Mouse (Mus musculus): ENCODE measurements around the gene Pitpnm3.

Gene Pitpnm3

DNA sequence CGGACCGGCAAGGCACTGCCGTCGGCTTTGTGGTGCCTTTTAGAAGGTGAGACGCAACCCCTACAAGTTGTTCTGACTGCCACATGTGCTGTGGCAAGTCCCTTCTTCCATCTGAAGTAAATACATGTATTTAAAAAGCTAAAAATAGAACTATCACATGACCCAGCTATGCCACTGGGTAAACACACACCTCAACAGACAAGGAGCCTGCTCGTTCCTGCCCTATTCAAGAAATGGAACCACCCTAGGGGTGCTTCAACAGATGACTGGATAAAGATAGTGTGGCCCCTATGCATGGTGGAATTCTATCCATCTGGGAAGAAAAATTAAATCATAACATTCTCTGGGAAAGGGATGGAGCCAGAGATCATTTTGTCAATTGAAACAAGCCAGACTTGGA is 112.8 kb downstream of the Pitpnm3 start:
- no peak for DNase-seq (ENCODE audit: extremely low spot score, low spot score)

DNA sequence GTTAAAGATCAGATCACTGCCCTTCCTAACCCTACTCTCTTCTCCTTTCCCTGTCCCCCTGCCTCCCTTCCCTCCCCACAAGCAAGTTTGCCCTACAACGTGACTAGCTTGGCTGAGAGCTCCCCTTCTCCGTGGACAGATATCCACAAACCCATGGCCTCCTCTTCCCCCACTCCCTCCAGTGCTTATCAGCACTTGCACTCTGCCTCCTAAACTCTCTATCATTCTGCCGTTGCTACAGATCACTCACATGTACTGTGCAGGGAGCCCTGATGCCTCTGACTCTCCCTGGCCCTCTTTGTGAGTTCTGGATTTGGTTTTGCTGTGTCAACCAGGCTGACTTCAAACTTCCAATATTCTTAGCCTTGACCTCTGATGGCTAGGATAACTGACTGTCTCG is 114.6 kb downstream of the Pitpnm3 start:
- DNase-seq (ENCODE audit: extremely low spot score, low spot score) = no peak

DNA sequence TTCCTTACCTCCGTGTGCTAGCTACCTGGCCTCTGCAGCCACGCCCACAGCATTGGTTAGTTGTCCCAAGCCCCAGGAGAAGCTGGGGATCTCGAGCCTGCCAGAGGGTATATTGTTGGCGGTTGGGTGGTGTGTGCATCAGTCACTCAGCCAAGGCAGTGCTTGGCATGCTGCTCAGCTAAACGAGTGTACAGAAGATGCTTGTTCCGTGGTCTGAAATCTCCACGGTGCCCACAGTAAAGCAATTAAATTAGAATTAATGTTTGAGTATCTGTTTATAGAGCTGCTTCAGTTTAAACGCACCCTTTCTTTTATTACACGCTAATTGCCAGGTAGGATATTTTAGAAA is 118.4 kb downstream of the Pitpnm3 start:
- DNase-seq (ENCODE audit: extremely low spot score, low spot score) = no peak

DNA sequence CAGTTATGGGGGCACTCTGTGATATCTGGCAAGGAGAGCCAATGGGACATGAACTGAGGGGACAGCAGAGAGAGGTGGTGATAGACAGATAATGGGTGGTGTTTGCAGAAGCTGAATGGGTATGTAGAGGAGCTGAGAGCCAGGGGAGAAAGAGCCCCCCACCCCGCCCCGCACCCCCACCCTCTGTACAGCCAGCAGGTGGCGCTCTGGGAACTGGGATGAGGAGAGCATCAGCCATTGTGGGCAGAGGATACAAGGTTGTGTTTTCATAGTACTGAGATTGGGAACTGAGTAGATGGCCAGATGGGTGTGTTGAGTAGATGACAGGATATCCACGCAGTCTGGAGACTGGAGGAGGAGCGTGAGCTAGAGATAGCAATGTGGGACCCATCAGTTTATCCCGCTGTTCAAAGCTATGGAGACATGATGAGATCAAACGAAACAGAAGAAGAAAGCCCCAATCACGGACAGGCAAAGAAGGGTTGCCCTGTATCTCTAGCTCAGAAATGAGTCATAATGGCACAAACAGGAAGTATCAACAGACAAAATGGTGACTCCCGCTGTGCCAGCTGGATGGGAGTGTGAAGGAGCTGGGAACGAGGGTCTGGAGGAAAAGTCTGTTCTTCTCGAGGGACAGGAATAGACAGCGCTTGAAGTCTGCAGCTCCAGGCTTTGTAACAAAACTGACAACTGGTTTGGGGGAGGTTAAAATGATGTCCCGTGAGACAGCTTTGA is 118.9 kb downstream of the Pitpnm3 start:
- no peak for DNase-seq (ENCODE audit: extremely low spot score, low spot score)

DNA sequence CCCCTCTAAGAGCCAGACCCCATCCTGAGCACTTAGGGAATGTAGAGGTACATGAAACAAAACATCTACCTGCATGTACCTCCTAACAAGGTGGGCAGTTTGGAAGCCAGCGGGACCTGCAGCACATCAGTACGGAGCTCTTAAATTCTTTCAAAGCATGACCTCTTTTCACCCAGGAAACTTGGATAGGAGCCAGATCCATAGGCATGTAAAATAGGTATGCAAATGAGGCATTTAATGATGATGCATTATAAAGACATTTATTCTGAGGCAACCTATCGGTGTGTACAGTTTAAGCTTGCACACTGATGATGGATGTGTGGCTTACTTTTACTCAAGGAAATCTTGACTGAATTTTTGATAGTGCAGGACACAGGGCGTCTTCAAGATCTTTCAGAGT is 120.9 kb downstream of the Pitpnm3 start:
- no peak for DNase-seq (ENCODE audit: extremely low spot score, low spot score)

DNA sequence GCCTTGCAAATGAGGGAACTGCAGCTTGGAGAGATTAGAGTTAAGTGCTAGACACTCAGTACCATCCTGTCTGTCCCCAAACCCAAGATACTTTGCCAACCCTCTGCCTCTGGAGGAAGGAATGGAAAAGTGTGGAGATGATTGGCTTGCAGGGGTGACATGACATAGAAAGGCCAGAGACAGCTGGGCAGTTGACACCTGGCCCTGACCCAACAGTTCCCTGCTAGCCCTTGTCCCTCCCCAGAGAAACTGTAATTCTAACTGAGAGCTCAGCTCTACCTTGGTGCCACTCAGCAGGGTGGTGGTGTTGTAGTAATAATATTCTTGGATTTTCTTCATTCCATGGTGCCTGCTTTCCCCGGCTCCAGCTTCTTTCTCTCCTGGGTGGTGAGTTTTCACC is 123.6 kb downstream of the Pitpnm3 start:
- DNase-seq (ENCODE audit: extremely low spot score, low spot score) = no peak

DNA sequence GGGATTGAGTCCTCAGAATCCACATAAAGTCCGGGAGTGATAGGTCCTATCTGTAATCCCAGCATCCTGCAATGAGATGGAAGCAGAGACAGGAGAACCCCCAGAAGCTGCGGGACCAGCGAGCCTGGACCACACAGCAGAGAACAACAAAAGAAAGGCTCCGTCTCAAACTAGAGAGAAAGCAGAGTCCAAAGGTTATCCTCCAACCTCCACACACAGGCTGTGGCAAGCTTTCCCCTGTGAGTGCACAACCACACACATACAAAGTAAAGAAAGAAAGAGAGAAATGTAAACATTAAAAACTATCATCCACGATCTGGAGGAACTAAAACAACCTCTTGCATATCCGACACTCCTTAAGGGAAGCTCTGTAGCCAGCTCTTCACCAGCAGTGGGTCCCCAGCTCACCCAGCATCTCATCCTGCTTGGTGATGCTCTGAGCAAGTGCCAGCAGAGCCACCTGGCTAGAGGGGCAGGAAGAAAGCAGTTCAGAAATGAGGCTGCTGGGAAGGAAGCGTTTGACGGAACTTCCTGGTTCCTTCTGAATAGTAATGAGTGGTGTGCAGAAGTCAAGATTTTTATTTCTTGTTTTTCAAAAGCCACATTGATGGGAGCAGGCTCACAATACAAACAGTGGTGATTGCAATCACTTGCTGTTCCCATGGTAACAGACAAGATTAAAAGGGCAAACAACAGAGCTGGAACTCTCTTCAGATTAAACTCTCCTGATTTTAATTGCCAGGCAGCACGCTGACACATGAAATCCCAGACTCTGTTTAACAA is 124.4 kb downstream of the Pitpnm3 start:
- no peak for DNase-seq (ENCODE audit: extremely low spot score, low spot score)

DNA sequence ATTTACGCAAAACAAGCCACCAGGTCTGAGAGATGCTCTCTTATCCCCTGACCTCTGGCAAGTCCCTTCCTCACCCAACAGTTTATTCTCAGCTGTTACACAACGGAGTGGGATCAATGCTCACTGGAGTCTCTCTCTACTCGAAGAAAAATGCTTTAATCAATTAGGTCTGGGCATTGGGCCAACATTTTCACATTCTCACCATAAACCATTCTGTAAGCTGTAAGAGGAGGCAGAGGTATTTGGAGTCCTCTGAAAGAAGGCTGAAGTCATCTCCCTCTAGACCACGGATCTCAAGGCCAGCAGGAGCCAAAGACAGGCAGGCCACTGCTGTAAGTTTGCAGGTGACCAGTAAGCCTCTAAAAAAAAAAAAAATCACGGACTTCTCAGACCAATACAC is 125.2 kb downstream of the Pitpnm3 start:
- no peak for DNase-seq (ENCODE audit: extremely low spot score, low spot score)

DNA sequence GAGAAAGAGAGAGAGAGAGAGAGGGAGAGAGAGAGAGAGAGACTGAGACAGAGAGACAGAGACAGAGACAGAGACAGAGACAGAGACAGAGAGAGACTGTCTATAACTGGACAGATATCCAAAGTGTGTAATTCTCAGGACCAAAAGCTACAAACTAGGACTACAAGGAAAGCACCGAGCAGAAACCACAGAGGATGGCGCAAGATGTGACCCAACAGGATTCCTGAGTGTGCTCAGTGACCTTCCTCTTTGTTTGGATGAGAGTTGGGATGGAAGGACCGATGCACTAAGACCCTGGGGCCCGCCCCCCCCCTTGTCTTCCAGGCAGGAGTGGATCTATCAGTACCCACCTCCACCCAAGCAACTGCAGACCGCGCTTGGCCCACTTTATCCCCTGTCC is 130.0 kb downstream of the Pitpnm3 start:
- DNase-seq (ENCODE audit: extremely low spot score, low spot score) = no peak

DNA sequence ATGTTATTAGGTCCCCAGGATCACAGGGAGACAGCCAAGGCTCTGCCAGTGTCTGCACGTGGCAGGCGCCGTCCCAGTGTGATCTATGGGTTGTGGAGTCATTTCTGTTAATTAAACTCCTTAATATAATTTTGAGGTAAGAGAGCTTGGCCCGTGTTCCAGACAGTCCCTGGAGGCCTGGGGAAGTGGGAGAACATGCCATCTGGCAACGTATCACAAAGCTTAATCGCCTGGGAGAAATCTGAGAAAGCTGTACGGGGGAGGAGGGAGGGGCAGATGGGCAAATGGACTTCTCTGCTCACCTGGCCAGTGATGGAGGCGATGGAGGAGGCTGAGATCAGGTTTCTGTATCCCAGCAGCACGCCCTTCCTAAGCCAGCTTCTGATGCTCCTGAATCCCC is 132.4 kb downstream of the Pitpnm3 start:
- DNase-seq (ENCODE audit: extremely low spot score, low spot score) = no peak

DNA sequence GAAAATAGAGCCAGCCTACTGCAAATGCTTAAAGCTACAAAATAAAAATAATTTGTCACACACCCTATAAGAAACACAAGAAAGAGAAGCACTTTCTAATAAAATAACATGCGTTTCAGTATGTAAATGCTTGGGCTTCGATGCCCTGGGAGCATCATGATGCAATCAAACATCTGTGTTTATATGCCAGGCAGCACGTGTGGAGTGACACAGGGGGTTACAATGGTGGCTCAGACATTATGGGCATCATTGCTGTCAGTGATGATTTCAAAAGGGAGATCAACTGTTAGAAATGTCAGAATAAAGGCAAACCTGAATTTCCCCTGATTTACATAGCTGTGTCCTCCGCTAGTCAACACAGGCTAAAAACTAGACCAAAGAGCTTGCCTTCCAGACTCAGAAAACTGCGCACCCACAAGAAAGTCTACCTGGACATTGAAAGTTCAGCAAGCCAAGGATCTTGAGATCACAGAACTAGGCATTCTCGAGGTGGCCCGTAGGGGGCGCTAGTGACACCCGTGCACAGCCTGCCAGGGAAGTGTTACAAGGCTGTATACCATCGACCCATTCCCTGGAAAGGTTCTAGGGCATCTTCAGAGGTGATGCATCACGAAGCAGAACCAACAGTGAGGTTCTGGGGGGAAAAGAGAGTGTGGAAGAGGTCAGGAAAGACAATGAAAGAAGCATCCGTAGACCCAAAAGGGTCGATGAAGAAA is 133.3 kb downstream of the Pitpnm3 start:
- DNase-seq (ENCODE audit: extremely low spot score, low spot score) = no peak

DNA sequence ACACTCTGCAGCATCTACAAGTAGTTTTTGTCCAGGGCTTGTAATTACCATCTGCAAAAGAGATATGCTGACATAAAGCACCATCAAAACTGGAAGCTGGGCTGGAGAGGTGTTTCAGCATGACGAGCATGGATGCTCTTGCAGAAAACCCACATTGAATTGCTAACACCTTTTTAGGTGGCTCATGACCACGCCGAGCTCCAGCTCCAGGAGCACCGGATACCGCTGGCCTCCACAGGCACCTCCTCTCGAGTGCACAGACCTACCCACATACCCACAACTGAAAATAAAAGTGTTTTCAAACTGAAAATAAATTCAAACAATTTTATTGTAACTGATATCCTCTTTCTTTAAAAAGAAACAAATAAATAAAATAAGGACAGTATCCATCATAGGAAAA is 135.4 kb downstream of the Pitpnm3 start:
- no peak for DNase-seq (ENCODE audit: extremely low spot score, low spot score)

Data from neural tube, embryonic 10.5 days (tissue).